Comparison of ENCODE assay signal across 11 mouse cellular contexts in genomic region chr13:34724831-34725592, GRCm38 (mm10). TPM values are rescaled to one million over a fixed set of nuclear protein-coding genes. Genes with fewer than 3 reads are reported as not detected.
DNase-seq lines count a peak whose midpoint lies in the region; ATAC-seq and TF ChIP-seq lines count a peak whose summit lies in the region.
"Had no signal": no experiment of that assay in that cellular context is flagged by ENCODE, and none has a peak within 500 bp of the region (broad histone marks: within the 10 kb centered on the region; RNA-seq: fewer than 3 reads in every experiment).

No protein-coding gene starts in this region.

- no peaks in the 10 kb centered on the region for H3K27me3 ChIP-seq in heart, embryonic 12.5 days (replicated peaks)
- H3K27me3 ChIP-seq in liver, embryonic 14.5 days (ENCODE audit: control insufficient read depth, insufficient read depth, low read length), result no peaks in the 10 kb centered on the region

- TF ChIP-seq EP300 in liver, embryonic 14.5 days (IDR thresholded peaks at IDR 0.05; ENCODE audit: low read depth), result no peak

- no peak for DNase-seq in heart, adult 8-10 months (ENCODE audit: low spot score)
- peak; percentile 72 for DNase-seq in embryo, embryonic 11 days
- DNase-seq in hindlimb bud, embryonic 11.5 days (ENCODE audit: extremely low spot score, low read depth, low spot score), result peak; percentile 49
- no peak for DNase-seq in liver, embryonic 14.5 days (ENCODE audit: low read depth in 3 of 3, low spot score in 3 of 3)
- no peak for DNase-seq in c-Kit-positive CD71-positive TER-119-positive erythroid progenitor cells, embryonic 14.5 days (ENCODE audit: low spot score)
- no peak for DNase-seq in layer of hippocampus, adult 11-12 months (ENCODE audit: low spot score)
- no peak for DNase-seq in left cerebral cortex, postnatal 36 days (ENCODE audit: low spot score in 2 of 2)
- DNase-seq: retina, postnatal 1 day had no signal

- 60% methylated on average over 8 of the region's 8 CpGs for WGBS in heart, embryonic 12.5 days
- WGBS in liver, embryonic 14.5 days (ENCODE audit: insufficient replicate concordance), result 55% methylated on average over 8 of the region's 8 CpGs

- no peaks in the 10 kb centered on the region for H3K9me3 ChIP-seq in heart, embryonic 12.5 days (replicated peaks)
- H3K9me3 ChIP-seq in liver, embryonic 14.5 days (ENCODE audit: control insufficient read depth, low read length), result no peaks in the 10 kb centered on the region

- H3K4me2 ChIP-seq in heart, embryonic 12.5 days, result no peak overlapping the region
- 0 out of 2 replicates have a peak overlapping the region, but pooled peaks have one; percentile 20 for H3K4me2 ChIP-seq in liver, embryonic 14.5 days (ENCODE audit: low read depth)

- no peak overlapping the region for H3K9ac ChIP-seq in heart, embryonic 12.5 days
- H3K9ac ChIP-seq in liver, embryonic 14.5 days (replicated peaks), result no peak overlapping the region

- intact Hi-C loops in left cerebral cortex, postnatal 36 days (cut with DNase I), result no loop called here

- no peak overlapping the region for H3K4me3 ChIP-seq in heart, embryonic 12.5 days
- no peak overlapping the region for H3K4me3 ChIP-seq in liver, embryonic 14.5 days (ENCODE audit: insufficient read depth in 1 of 2, low read depth in 2 of 2, low read length in 2 of 2)
- H3K4me3 ChIP-seq: megakaryocyte, embryonic 14.5 days had no signal

- no peak for ATAC-seq in heart, embryonic 12.5 days (ENCODE audit: insufficient number of reproducible peaks, low FRiP score)
- ATAC-seq in liver, embryonic 14.5 days (ENCODE audit: insufficient read depth), result peak; percentile 57; the same call in 1 of the 2 replicates

- H3K36me3 ChIP-seq in heart, embryonic 12.5 days, result no peaks in the 10 kb centered on the region
- no peaks in the 10 kb centered on the region for H3K36me3 ChIP-seq in liver, embryonic 14.5 days (replicated peaks; ENCODE audit: control insufficient read depth, insufficient read depth, low read depth)

- peak overlapping the region; percentile 89 for H3K27ac ChIP-seq in heart, embryonic 12.5 days (ENCODE audit: poor library complexity, severe bottlenecking)
- H3K27ac ChIP-seq in liver, embryonic 14.5 days, result no peak overlapping the region

- no peak for TF ChIP-seq CTCF in liver, embryonic 14.5 days (IDR thresholded peaks at IDR 0.05; ENCODE audit: low read depth)

- H3K4me1 ChIP-seq in heart, embryonic 12.5 days (replicated peaks), result peaks cover 19% of the 10 kb centered on the region
- peaks cover 0 to 13% of the 10 kb centered on the region in 2 experiments; a peak in 2 of 4 replicates for H3K4me1 ChIP-seq in liver, embryonic 14.5 days (replicated peaks; ENCODE audit: control insufficient read depth in 2 of 2, insufficient read depth in 2 of 2, low read length in 1 of 2)

RNA-seq across cellular contexts. Expression of gene Fam50b, which starts 9.6 kb away (rescaled TPM):
- polyA plus RNA-seq in heart, embryonic 12.5 days (2016; fragmentation: Nextera tagmentation; extraction: Ambion mirVana), result not detected in 2 replicates
- not detected for total RNA-seq in heart, adult 8-10 months (2022)
- polyA plus RNA-seq in liver, embryonic 14.5 days (2012; rRNA removed), result 0.04 TPM in 1 of 2 replicates, not detected in the other
- polyA plus RNA-seq in liver, embryonic 14.5 days (2014; fragmentation: Nextera tagmentation; extraction: Ambion mirVana), result not detected in 2 replicates
- total RNA-seq in left cerebral cortex, postnatal 36 days (2021), result not detected
- total RNA-seq: common myeloid progenitor, adult 5-6 weeks had no signal

Comparison
In these comparisons a context has a peak if more than half of its experiments do, and no peak if none do; other contexts are left out.
1. DNase-seq: peak in embryo, embryonic 11 days (single experiment) and hindlimb bud, embryonic 11.5 days (single experiment); none in heart, adult 8-10 months (single experiment), liver, embryonic 14.5 days (0 of 3), c-Kit-positive CD71-positive TER-119-positive erythroid progenitor cells, embryonic 14.5 days (single experiment), layer of hippocampus, adult 11-12 months (single experiment) and left cerebral cortex, postnatal 36 days (0 of 2).